Mouse (Mus musculus) heart, postnatal 0 days (tissue): Measurements from ENCODE around the gene Lama5. TPM values are rescaled to one million over a fixed set of nuclear protein-coding genes. Genes with fewer than 3 reads are reported as not detected.
A peak's percentile ranks its signal among the peaks of the same experiment; 100 is the strongest.

Experiments
- ATAC-seq: fragments of 200-750 bp; cut with Nextera tagmentation; 2 replicates; pipeline ENCODE4 v1.8.0; 2017; ENCODE audit warnings: low read depth, moderate number of reproducible peaks, moderate library complexity; ENCODE audit not compliant: insufficient read depth
- DNase-seq: peaks from one replicate; pipeline ENCODE4 v3.0.0-alpha.2; 2016; ENCODE audit warnings: low spot score
- H3K27ac ChIP-seq: fragments of 300-500 bp; sonication (generic); 2 replicates; pipeline ENCODE4 v1.5.1; 2014; ENCODE audit warnings: low read depth, mild to moderate bottlenecking
- H3K27me3 ChIP-seq: fragments of 300-500 bp; sonication (generic); 2 replicates; pipeline ENCODE4 v1.6.1; 2014; ENCODE audit warnings: low read length, mixed read lengths; ENCODE audit not compliant: control insufficient read depth, insufficient read depth
- H3K36me3 ChIP-seq: fragments of 300-500 bp; sonication (generic); replicated peaks from 2 replicates; pipeline ENCODE4 v1.6.1; 2014; ENCODE audit warnings: low read length, mixed read lengths; ENCODE audit not compliant: control insufficient read depth, insufficient read depth
- H3K4me1 ChIP-seq: fragments of 300-500 bp; sonication (generic); 2 replicates; pipeline ENCODE4 v1.6.1; 2014; ENCODE audit warnings: antibody characterized with exemption; ENCODE audit not compliant: control insufficient read depth, insufficient read depth
- H3K4me2 ChIP-seq: fragments of 300-500 bp; sonication (generic); 2 replicates; pipeline ENCODE4 v1.6.1; 2014; ENCODE audit warnings: low read depth, mild to moderate bottlenecking, low read length, moderate library complexity
- H3K4me3 ChIP-seq: fragments of 300-500 bp; sonication (generic); 2 replicates; pipeline ENCODE4 v1.5.1; 2014; ENCODE audit warnings: low read depth, low read length
- H3K9ac ChIP-seq: fragments of 300-500 bp; sonication (generic); replicated peaks from 2 replicates; pipeline ENCODE4 v1.6.1; 2014; ENCODE audit warnings: low read depth, low read length, mixed read lengths
- H3K9me3 ChIP-seq: fragments of 300-500 bp; sonication (generic); replicated peaks from 2 replicates; pipeline ENCODE4 v1.6.1; 2016; ENCODE audit warnings: low read length; ENCODE audit not compliant: control insufficient read depth
- CTCF ChIP-seq: IDR thresholded peaks from 2 replicates; pipeline ENCODE4 v1.5.1; 2016; ENCODE audit warnings: antibody characterized with exemption, control low read depth, low read depth
- EP300 ChIP-seq: IDR thresholded peaks from 2 replicates; pipeline ENCODE4 v1.6.1; 2016; ENCODE audit warnings: antibody characterized with exemption, low read depth
- WGBS: fragments of 180-500 bp; shearing (Covaris S2); extraction: QIAGEN DNeasy Blood & Tissue Kit; methylation state at CpG from one replicate; pipeline ENCODE4 v1.1.7; 2014; 5-methylcytosine and 5-hydroxymethylcytosine counted together
- polyA plus RNA-seq: library from polyadenylated mRNA; unstranded; fragments of >200 nt; fragmentation: Nextera tagmentation; extraction: Ambion mirVana; gene quantifications from 2 replicates; pipeline ENCODE4 v1.2.1, GENCODE M21; 2015
- total RNA-seq: library from RNA; depleted of rRNA; stranded (reverse); fragments of >200 nt; gene quantifications from 2 replicates; pipeline ENCODE4 v1.2.3, GENCODE M21; 2014; ENCODE audit warnings: low replicate concordance

Gene Lama5
- total and polyA plus RNA-seq, 2 experiments from 2014 or later = 16.9 to 95.7 TPM

GRCm38 (mm10) chr2:180208976-180209375, 16.7 kb downstream of the Lama5 start:
- no peak overlapping the region for H3K4me2 ChIP-seq
- WGBS = 93% methylated on average over 1 of the region's 1 CpGs
- DNase-seq (no peak), ATAC-seq (no peak)
- TF ChIP-seq CTCF (no peak), EP300 (no peak)
- H3K36me3 ChIP-seq = no peaks in the 10 kb centered on the region
- H3K4me1 ChIP-seq = 0 out of 2 replicates have a peak, but pooled peaks cover 12% of the 10 kb centered on the region
- H3K27ac ChIP-seq = no peak overlapping the region
- H3K9me3 ChIP-seq = peaks cover 3% of the 10 kb centered on the region; the same call in 1 of the 2 replicates
- H3K27me3 ChIP-seq = no peaks in the 10 kb centered on the region
- H3K9ac ChIP-seq = no peak overlapping the region
- no peak overlapping the region for H3K4me3 ChIP-seq

GRCm38 (mm10) chr2:180207840-180208239, 17.8 kb downstream of the Lama5 start:
- Histone ChIP-seq H3K27me3 (no peaks in the 10 kb centered on the region), H3K4me1 (0 out of 2 replicates have a peak, but pooled peaks cover 12% of the 10 kb centered on the region), H3K27ac (peak overlapping the region; percentile 69), H3K9me3 (peaks cover 3% of the 10 kb centered on the region; the same call in 1 of the 2 replicates), H3K4me3 (no peak overlapping the region), H3K4me2 (no peak overlapping the region), H3K36me3 (no peaks in the 10 kb centered on the region), H3K9ac (no peak overlapping the region)
- DNase-seq = peak; percentile 49
- peak; percentile 59 for ATAC-seq
- TF ChIP-seq EP300 (no peak), CTCF (peak; percentile 56)
- WGBS = 35% methylated on average over 7 of the region's 7 CpGs

- H3K4me3 ChIP-seq = no peak overlapping the region
- no peaks in the 10 kb centered on the region for H3K9me3 ChIP-seq
- H3K9ac ChIP-seq = no peak overlapping the region
- peaks cover 7% of the 10 kb centered on the region; the same call in 1 of the 2 replicates for H3K36me3 ChIP-seq
- no peaks in the 10 kb centered on the region for H3K27me3 ChIP-seq
- no peak for TF ChIP-seq EP300
- TF ChIP-seq CTCF = no peak
- peak; percentile 44 for ATAC-seq
- no peak overlapping the region for H3K4me2 ChIP-seq
- 0 out of 2 replicates have a peak, but pooled peaks cover 12% of the 10 kb centered on the region for H3K4me1 ChIP-seq
- peak overlapping the region; percentile 24; the same call in 1 of the 2 replicates for H3K27ac ChIP-seq
- WGBS = 51% methylated on average over 2 of the region's 2 CpGs
- DNase-seq = no peak
Observed at GRCm38 (mm10) chr2:180205956-180206280, 19.7 kb downstream of the Lama5 start.

- DNase-seq = no peak
- peaks cover 8% of the 10 kb centered on the region; the same call in 1 of the 2 replicates for H3K36me3 ChIP-seq
- WGBS = 78% methylated on average over 12 of the region's 12 CpGs
- TF ChIP-seq CTCF = no peak
- TF ChIP-seq EP300 = no peak
- no peaks in the 10 kb centered on the region for H3K9me3 ChIP-seq
- peak; percentile 25; the same call in 1 of the 2 replicates for ATAC-seq
- no peak overlapping the region for H3K4me3 ChIP-seq
- H3K4me1 ChIP-seq = 0 out of 2 replicates have a peak, but pooled peaks cover 12% of the 10 kb centered on the region
- H3K4me2 ChIP-seq = no peak overlapping the region
- no peak overlapping the region for H3K9ac ChIP-seq
- peak overlapping the region; percentile 24; the same call in 1 of the 2 replicates for H3K27ac ChIP-seq
- H3K27me3 ChIP-seq = no peaks in the 10 kb centered on the region
Observed at GRCm38 (mm10) chr2:180205083-180205955, 20.3 kb downstream of the Lama5 start.

- no peak overlapping the region for H3K9ac ChIP-seq
- ATAC-seq = no peak
Observed at GRCm38 (mm10) chr2:180204501-180204900, 21.2 kb downstream of the Lama5 start.

More at GRCm38 (mm10) chr2:180204501-180204900, 21.2 kb downstream of the Lama5 start:
- H3K27me3 ChIP-seq = no peaks in the 10 kb centered on the region
- no peak overlapping the region for H3K4me3 ChIP-seq
- 0 out of 2 replicates have a peak, but pooled peaks cover 12% of the 10 kb centered on the region for H3K4me1 ChIP-seq
- no peaks in the 10 kb centered on the region for H3K9me3 ChIP-seq
- DNase-seq = no peak
- H3K27ac ChIP-seq = 0 out of 2 replicates have a peak overlapping the region, but pooled peaks have one; percentile 13
- peaks cover 11% of the 10 kb centered on the region; the same call in 1 of the 2 replicates for H3K36me3 ChIP-seq
- WGBS = 51% methylated on average over 9 of the region's 9 CpGs
- no peak for TF ChIP-seq CTCF
- TF ChIP-seq EP300 = no peak
- H3K4me2 ChIP-seq = no peak overlapping the region
